In the genomic region with DNA sequence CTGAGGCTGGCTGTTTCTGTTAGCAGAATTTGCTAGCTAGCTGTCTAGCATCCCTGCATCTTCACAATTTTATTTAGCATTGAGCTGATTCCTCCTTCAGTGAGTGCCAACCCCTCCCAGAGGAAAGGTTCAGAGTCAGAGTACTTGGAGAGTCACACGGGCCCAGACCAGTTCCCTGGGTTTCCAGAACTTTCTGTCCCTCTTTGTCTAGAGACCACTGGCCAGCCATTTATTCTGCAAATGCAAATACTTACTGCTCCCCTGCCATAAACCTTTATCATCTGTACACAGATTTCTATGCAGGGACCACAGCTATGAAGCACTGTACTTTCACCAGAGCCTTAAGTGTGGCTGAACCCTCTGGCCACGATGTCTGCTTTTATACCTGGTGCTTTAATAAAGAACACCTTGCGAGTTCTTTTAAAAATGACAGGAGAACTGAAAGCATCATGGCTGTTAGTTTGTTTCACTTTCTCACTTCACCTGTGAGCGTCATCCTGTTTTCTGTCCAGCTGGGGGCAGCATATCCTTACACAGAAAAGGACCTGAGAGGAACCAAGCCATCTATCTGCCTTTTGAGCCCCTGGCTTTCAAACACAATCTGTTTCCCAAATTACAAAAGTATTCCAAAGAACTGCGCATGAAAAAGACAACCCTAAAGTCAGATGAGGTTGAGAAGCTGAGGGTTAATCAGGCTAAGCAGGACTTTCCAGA, we compare ENCODE assay signal across 7 mouse cellular contexts.
A peak's percentile ranks its signal among the peaks of the same experiment; 100 is the strongest.
DNase-seq lines count a peak whose midpoint lies in the region; TF ChIP-seq lines count a peak whose summit lies in the region.

No protein-coding gene starts in this region.

- TF ChIP-seq CTCF in brain, embryonic 14.5 days (IDR thresholded peaks at IDR 0.05; ENCODE audit: borderline replicate concordance, extremely low read depth, insufficient read depth, insufficient read length): peak; percentile 70; the same call in 1 of the 2 replicates

- no peak for TF ChIP-seq POLR2A in brain, embryonic 14.5 days (IDR thresholded peaks at IDR 0.05; ENCODE audit: borderline replicate concordance, extremely low read depth, insufficient read depth, insufficient read length, poor library complexity, severe bottlenecking)

- DNase-seq in 3134 (ENCODE audit: extremely low read depth, insufficient read length, low spot score) (peak; percentile 14), 416B (ENCODE audit: low read depth) (peak; percentile 54)
- DNase-seq in brain, embryonic 14.5 days (ENCODE audit: low read depth): peak; percentile 77
- DNase-seq in frontal cortex, postnatal 10 days (ENCODE audit: low spot score in 2 of 2): peak; percentile 5 to 33
- peak; percentile 58 for DNase-seq in layer of hippocampus, adult 11-12 months (ENCODE audit: low spot score)
- peak; percentile 8 for DNase-seq in lung, postnatal 25 days (ENCODE audit: low spot score)
- peak; percentile 58 to 62 for DNase-seq in right cerebral cortex, adult 2 months (ENCODE audit: low spot score in 2 of 2)

Comparison
In these comparisons a context has a peak if more than half of its experiments do, and no peak if none do; other contexts are left out.
1. Peak in every context shown above with its lines: DNase-seq.
2. DNase-seq: peak in every context shown above with its lines; median percentile 77 in brain, embryonic 14.5 days; 60 in right cerebral cortex, adult 2 months; 58 in layer of hippocampus, adult 11-12 months; 54 in 416B; 19 in frontal cortex, postnatal 10 days; 14 in 3134; 8 in lung, postnatal 25 days.